In the genomic region with DNA sequence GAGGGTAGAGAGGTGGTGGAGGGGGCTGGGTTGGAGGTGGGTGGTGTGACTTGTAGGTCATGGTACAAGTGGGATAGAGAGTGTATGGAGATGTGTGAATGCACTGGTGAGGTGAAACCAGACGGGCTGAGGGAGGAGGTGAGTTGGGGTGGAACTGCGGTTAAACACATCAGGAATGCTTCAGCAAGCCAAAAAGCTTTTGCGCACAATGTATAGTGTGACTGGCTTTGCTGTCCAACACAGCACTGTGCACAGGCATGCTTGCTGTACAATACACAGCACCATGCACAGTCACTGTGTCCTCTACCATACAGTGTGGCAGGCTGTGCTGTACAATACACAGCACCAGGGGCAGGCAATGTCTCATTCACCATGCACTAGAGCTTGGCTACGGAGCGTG, we compare ENCODE assay signal across 13 mouse cellular contexts.
A peak's percentile ranks its signal among the peaks of the same experiment; 100 is the strongest.
DNase-seq lines count a peak whose midpoint lies in the region; ATAC-seq and TF ChIP-seq lines count a peak whose summit lies in the region.
"Had no signal": no experiment of that assay in that cellular context is flagged by ENCODE, and none has a peak within 500 bp of the region (broad histone marks: within the 10 kb centered on the region; RNA-seq: fewer than 3 reads in every experiment).

No protein-coding gene starts in this region.

- peaks cover 13% of the 10 kb centered on the region for H3K4me1 ChIP-seq in neural tube, embryonic 13.5 days (replicated peaks)
- no peaks in the 10 kb centered on the region for H3K4me1 ChIP-seq in limb, embryonic 10.5 days
- H3K4me1 ChIP-seq: liver, embryonic 13.5 days had no signal

- ATAC-seq in neural tube, embryonic 13.5 days (ENCODE audit: low read depth), result peak; percentile 44; the same call in 1 of the 2 replicates
- ATAC-seq in activated CD4-positive, CD25-positive, alpha-beta regulatory T cell, adult 4 months, result no peak
- ATAC-seq: Patski had no signal

- no peaks in the 10 kb centered on the region for H3K27me3 ChIP-seq in neural tube, embryonic 13.5 days
- no peaks in the 10 kb centered on the region for H3K27me3 ChIP-seq in limb, embryonic 10.5 days (ENCODE audit: low read depth, poor library complexity, severe bottlenecking)
- H3K27me3 ChIP-seq: CH12.LX; liver, embryonic 13.5 days; Patski had no signal

- no peak for TF ChIP-seq CTCF in layer of hippocampus, adult 2 months (conservative IDR thresholded peaks at IDR 0.05)
- no peak for TF ChIP-seq CTCF in left cerebral cortex, adult 2 months (IDR thresholded peaks at IDR 0.05)

- H3K27ac ChIP-seq in layer of hippocampus, adult 2 months, result peak overlapping the region; percentile 93
- peak overlapping the region; percentile 84 for H3K27ac ChIP-seq in left cerebral cortex, adult 2 months
- peak overlapping the region; percentile 70 for H3K27ac ChIP-seq in neural tube, embryonic 13.5 days (replicated peaks)
- no peak overlapping the region for H3K27ac ChIP-seq in limb, embryonic 10.5 days
- H3K27ac ChIP-seq: liver, embryonic 13.5 days had no signal

- no peak overlapping the region for H3K4me2 ChIP-seq in neural tube, embryonic 13.5 days
- H3K4me2 ChIP-seq: liver, embryonic 13.5 days had no signal

- H3K36me3 ChIP-seq in neural tube, embryonic 13.5 days, result no peaks in the 10 kb centered on the region
- H3K36me3 ChIP-seq in limb, embryonic 10.5 days, result no peaks in the 10 kb centered on the region
- H3K36me3 ChIP-seq: liver, embryonic 13.5 days had no signal

- 91% methylated on average over 5 of the region's 5 CpGs for WGBS in neural tube, embryonic 13.5 days
- 90% methylated on average over 5 of the region's 5 CpGs for WGBS in limb, embryonic 10.5 days

- no peak for DNase-seq in layer of hippocampus, adult 2 months (ENCODE audit: low spot score in 2 of 2)
- no peak for DNase-seq in layer of hippocampus, adult 9-10 months (ENCODE audit: low spot score)
- DNase-seq in frontal cortex, adult 2 months (ENCODE audit: extremely low spot score in 1 of 2, low spot score in 1 of 2), result peak; percentile 38 to 52
- DNase-seq in left cerebral cortex, adult 2 months (ENCODE audit: extremely low spot score in 1 of 2, low spot score in 2 of 2), result peak; percentile 32 to 48
- no peak for DNase-seq in limb, embryonic 10.5 days (ENCODE audit: low spot score)
- no peak for DNase-seq in retina, embryonic 14.5 days (ENCODE audit: low spot score)
- DNase-seq: kidney, adult 8-10 months; liver, embryonic 13.5 days had no signal

- H3K9ac ChIP-seq in neural tube, embryonic 13.5 days, result no peak overlapping the region
- H3K9ac ChIP-seq: liver, embryonic 13.5 days had no signal

- intact Hi-C loops in left cerebral cortex, adult 2 months (cut with DNase I), result loop anchor here (5.0 to 10.0 kb wide), 2 partner anchors 107 to 560 kb away; no protein-coding TSS in a partner anchor

- no peak overlapping the region for H3K4me3 ChIP-seq in layer of hippocampus, adult 2 months
- no peak overlapping the region for H3K4me3 ChIP-seq in left cerebral cortex, adult 2 months
- no peak overlapping the region for H3K4me3 ChIP-seq in neural tube, embryonic 13.5 days
- no peak overlapping the region for H3K4me3 ChIP-seq in limb, embryonic 10.5 days
- H3K4me3 ChIP-seq: erythroblast, embryonic 14.5 days; liver, embryonic 13.5 days had no signal

- peaks cover 4% of the 10 kb centered on the region for H3K9me3 ChIP-seq in neural tube, embryonic 13.5 days
- no peaks in the 10 kb centered on the region for H3K9me3 ChIP-seq in limb, embryonic 10.5 days (replicated peaks)
- H3K9me3 ChIP-seq: liver, embryonic 13.5 days had no signal

Comparison
In these comparisons a context has a peak if more than half of its experiments do, and no peak if none do; other contexts are left out.
1. DNase-seq: peak in frontal cortex, adult 2 months (2 of 2) and left cerebral cortex, adult 2 months (2 of 2); none in layer of hippocampus, adult 2 months (0 of 2), layer of hippocampus, adult 9-10 months (single experiment), limb, embryonic 10.5 days (single experiment) and retina, embryonic 14.5 days (single experiment).